Mouse (Mus musculus) megakaryocyte, embryonic 14.5 days (primary cell): ENCODE results near the gene Cadm4.

Experiments used
- FLI1 ChIP-seq: IDR thresholded peaks from 2 replicates; pipeline ENCODE4 v1.6.1; 2012; ENCODE audit warnings: low read length, inconsistent platforms, mixed read lengths
- GATA1 ChIP-seq: IDR thresholded peaks from 3 replicates; pipeline ENCODE4 v1.6.1; 2012; ENCODE audit warnings: mixed read lengths, low read length, inconsistent platforms, borderline replicate concordance

GRCm38 (mm10) chr7:24544506-24544905 is 62.7 kb downstream of the Cadm4 start:
- TF ChIP-seq GATA1, result no peak
- TF ChIP-seq FLI1, result no peak
